Mouse (Mus musculus) CH12.LX (cell line): ENCODE data around the gene Samt2. TPM values are rescaled to one million over a fixed set of nuclear protein-coding genes. Genes with fewer than 3 reads are reported as not detected.
"Not testable (repeated sequence)": the region's sequence is repeated elsewhere in the genome, so short reads cannot be mapped to it uniquely, and the experiment has no call there.

Experiments
- DNase-seq: peaks from one replicate; pipeline ENCODE4 v3.0.0-alpha.2; 2013; ENCODE audit errors: extremely low read depth
- H3K27ac ChIP-seq: 2 replicates; pipeline ENCODE4 v1.5.1; 2012; ENCODE audit warnings: low read depth, mild to moderate bottlenecking, control low read depth, moderate library complexity; ENCODE audit not compliant: insufficient read depth
- H3K27me3 ChIP-seq: replicated peaks from 2 replicates; pipeline ENCODE3; 2012; ENCODE audit warnings: inconsistent platforms
- H3K36me3 ChIP-seq, 2 experiments: replicated peaks in 1 of 2; 2 replicates each; pipeline versions ENCODE3 to v1.6.1; 2012; ENCODE audit warnings: inconsistent platforms in 1 of 2, low read length in 1 of 2, mild to moderate bottlenecking in 1 of 2, mixed read lengths in 1 of 2, moderate library complexity in 1 of 2; ENCODE audit not compliant: control insufficient read depth in 1 of 2, insufficient read depth in 1 of 2
- H3K4me1 ChIP-seq, 2 experiments: 2 replicates each; pipeline ENCODE4 v1.6.1; 2012; ENCODE audit warnings: inconsistent platforms in 1 of 2, moderate library complexity in 1 of 2; ENCODE audit not compliant: insufficient read depth in 2 of 2, control insufficient read depth in 1 of 2
- H3K4me2 ChIP-seq: 2 replicates; pipeline ENCODE4 v1.6.1; 2012; ENCODE audit warnings: low read depth, mild to moderate bottlenecking, control low read depth; ENCODE audit not compliant: poor library complexity, insufficient read depth, severe bottlenecking
- H3K4me3 ChIP-seq, 3 experiments: fragments of 150-350 bp in 1 of 3; sonication (generic) in 1 of 3; replicated peaks in 1 of 3; 2 replicates each; pipeline versions ENCODE3 to v1.5.1; 2011 to 2012; ENCODE audit warnings: low read depth in 2 of 3, low read length in 2 of 3, mild to moderate bottlenecking in 2 of 3, moderate library complexity in 2 of 3, control low read depth in 1 of 3, improper control_type of control experiment in 1 of 3, inconsistent platforms in 1 of 3, mixed read lengths in 1 of 3; ENCODE audit not compliant: poor library complexity in 1 of 3
- H3K79me2 ChIP-seq: replicated peaks from 2 replicates; pipeline ENCODE4 v1.6.1; 2012; ENCODE audit warnings: mild to moderate bottlenecking, moderate library complexity; ENCODE audit not compliant: control insufficient read depth, poor library complexity, insufficient read depth, severe bottlenecking; ENCODE audit errors: extremely low read depth
- H3K9ac ChIP-seq: 2 replicates; pipeline ENCODE4 v1.6.1; 2012; ENCODE audit warnings: low read depth, mild to moderate bottlenecking, control low read depth, moderate library complexity; ENCODE audit not compliant: insufficient read depth
- H3K9me3 ChIP-seq: replicated peaks from 2 replicates; pipeline ENCODE3; 2012; ENCODE audit warnings: low read length, inconsistent platforms, mixed read lengths
- dilution Hi-C: fragments of 300-500 bp; cut with MboI; formaldehyde crosslinking; loops from 2 replicates; pipeline ENCODE4 v1.14.3; 2020; ENCODE audit warnings: low sequenced_read_pairs; ENCODE audit not compliant: extremely low pct_unique_long_range_greater_than_20kb, extremely low pct_ligation_motif_present
- in situ Hi-C: fragments of 300-500 bp; cut with MboI; formaldehyde crosslinking; loops from 3 replicates; pipeline ENCODE4 v1.14.3; 2019; ENCODE audit warnings: low sequenced_read_pairs, low pct_ligation_motif_present, low pct_unique_long_range_greater_than_20kb, mixed read lengths
- polyA plus RNA-seq: library from polyadenylated mRNA; unstranded; fragments of >175 nt; gene quantifications from 2 replicates; pipeline ENCODE4 v1.2.1, GENCODE M21; 2012; ENCODE audit warnings: low read depth; ENCODE audit not compliant: insufficient read length
- total RNA-seq, 2 experiments: library from RNA; depleted of rRNA; stranded (reverse); fragments of 300-350 nt in 1 of 2; fragments of >200 nt in 1 of 2; gene quantifications; 2 replicates each; pipeline ENCODE4 v1.2.3; 2012 to 2014

Gene Samt2
- total RNA-seq (2012; rRNA removed), result not detected in 2 replicates
- not detected in 2 replicates for total RNA-seq (2014; rRNA removed)
- polyA plus RNA-seq, result not detected in 2 replicates

DNA sequence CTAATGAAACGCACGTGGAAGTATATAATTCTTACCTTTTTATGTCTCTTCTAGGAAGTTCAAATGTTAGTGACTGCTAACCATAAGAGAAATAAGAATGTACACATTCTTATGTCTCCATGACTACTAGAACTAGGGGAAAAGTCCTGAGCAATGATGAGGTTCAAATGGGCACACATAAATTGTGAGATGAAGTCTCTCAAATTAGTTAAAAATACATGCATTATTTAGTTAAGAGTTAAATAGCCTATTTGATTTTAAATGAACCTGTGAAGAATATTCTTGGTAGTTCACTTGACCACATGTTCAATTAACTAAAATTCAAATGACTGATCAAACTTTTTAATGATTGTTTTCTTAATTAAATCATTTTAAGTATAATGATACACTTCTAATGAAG lies at the start of gene Samt2:
TSS of gene Samt2 (minus strand) at position 101 of the 400 bp plus-strand sequence.
- H3K9me3 ChIP-seq, H3K4me1 ChIP-seq, H3K4me2 ChIP-seq, H3K36me3 ChIP-seq, H3K27me3 ChIP-seq, H3K79me2 ChIP-seq, H3K4me3 ChIP-seq, H3K9ac ChIP-seq, H3K27ac ChIP-seq, in situ Hi-C loops, dilution Hi-C loops, DNase-seq: not testable (repeated sequence)

Other genes starting within 250 kb of the Samt2 start
- not detected in 2 replicates for gene 4930524N10Rik, start 236.0 kb downstream of the Samt2 start, total RNA-seq (2012; rRNA removed)
- gene 4930524N10Rik, start 236.0 kb downstream of the Samt2 start, total RNA-seq (2014; rRNA removed), result not detected in 2 replicates
- not detected in 2 replicates for gene 4930524N10Rik, start 236.0 kb downstream of the Samt2 start, polyA plus RNA-seq
- not detected in 2 replicates for gene Samt4, start 97.4 kb downstream of the Samt2 start, total RNA-seq (2012; rRNA removed)
- not detected in 2 replicates for gene Samt4, start 97.4 kb downstream of the Samt2 start, total RNA-seq (2014; rRNA removed)
- gene Samt4, start 97.4 kb downstream of the Samt2 start, polyA plus RNA-seq, result not detected in 2 replicates